Mouse (Mus musculus) C2C12 (cell line): ENCODE measurements around the gene Usp7.

Experiments used
- CTCF ChIP-seq: IDR thresholded peaks from one replicate; pipeline ENCODE4 v1.5.1; 2011; ENCODE audit not compliant: control insufficient read depth, insufficient read depth, insufficient read length
- MAX ChIP-seq: IDR thresholded peaks from one replicate; pipeline ENCODE4 v1.6.1; 2011; ENCODE audit warnings: mild to moderate bottlenecking, control low read depth
- MYOD1 ChIP-seq: IDR thresholded peaks from one replicate; pipeline ENCODE4 v1.6.1; 2011; ENCODE audit warnings: low read depth; ENCODE audit not compliant: control insufficient read depth, insufficient read length
- MYOG ChIP-seq: IDR thresholded peaks from one replicate; pipeline ENCODE4 v1.6.1; 2011; ENCODE audit not compliant: control insufficient read depth, insufficient read length; ENCODE audit errors: extremely low read depth
- USF1 ChIP-seq: IDR thresholded peaks from one replicate; pipeline ENCODE4 v1.6.1; 2011; ENCODE audit warnings: low read depth, mild to moderate bottlenecking, control low read depth, moderate library complexity

DNA sequence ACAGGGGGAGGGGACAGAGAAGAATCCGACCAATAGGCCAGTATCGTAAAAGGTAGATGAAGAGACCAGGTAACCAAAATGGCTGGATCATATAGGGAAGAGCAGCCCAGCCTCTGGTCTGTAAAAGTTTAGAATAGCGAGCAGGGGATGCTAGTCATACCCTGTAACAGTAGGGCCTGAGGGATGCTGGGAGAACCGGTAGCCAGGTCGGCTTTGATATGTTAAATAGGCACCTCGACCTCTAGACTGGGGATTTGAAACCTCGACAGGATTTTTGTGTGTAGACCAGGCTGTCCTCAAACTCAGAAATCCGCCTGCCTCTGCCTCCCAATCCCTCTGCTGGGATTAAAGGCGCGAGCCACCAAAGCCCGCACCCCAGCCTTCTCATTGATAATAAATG lies 15.5 kb downstream of the Usp7 start:
- TF ChIP-seq MYOG: no peak
- TF ChIP-seq CTCF: no peak
- TF ChIP-seq MYOD1: no peak
- no peak for TF ChIP-seq USF1
- no peak for TF ChIP-seq MAX
